ENCODE assay signal across 34 mouse cellular contexts in genomic region chr4:35154051-35154450, GRCm38 (mm10). TPM values are rescaled to one million over a fixed set of nuclear protein-coding genes. Genes with fewer than 3 reads are reported as not detected.
DNase-seq lines count a peak whose midpoint lies in the region; ATAC-seq lines count a peak whose summit lies in the region.
"Had no signal": no experiment of that assay in that cellular context is flagged by ENCODE, and none has a peak within 500 bp of the region (broad histone marks: within the 10 kb centered on the region; RNA-seq: fewer than 3 reads in every experiment).

No protein-coding gene starts in this region.

- no peak overlapping the region for H3K27ac ChIP-seq in heart, embryonic 10.5 days
- no peak overlapping the region for H3K27ac ChIP-seq in kidney, embryonic 16.5 days (ENCODE audit: low read length)
- no peak overlapping the region for H3K27ac ChIP-seq in neural tube, embryonic 15.5 days (replicated peaks)
- H3K27ac ChIP-seq in neural tube, embryonic 11.5 days (ENCODE audit: low read depth, low read length): no peak overlapping the region
- H3K27ac ChIP-seq: embryonic facial prominence, embryonic 15.5 days; forebrain, embryonic 13.5 days; hindbrain, embryonic 13.5 days; limb, embryonic 12.5 days; macrophage; midbrain, embryonic 15.5 days; neural tube, embryonic 13.5 days had no signal

- no peaks in the 10 kb centered on the region for H3K9me3 ChIP-seq in heart, embryonic 10.5 days
- no peaks in the 10 kb centered on the region for H3K9me3 ChIP-seq in kidney, embryonic 16.5 days (ENCODE audit: low read length)
- no peaks in the 10 kb centered on the region for H3K9me3 ChIP-seq in neural tube, embryonic 15.5 days (replicated peaks)
- H3K9me3 ChIP-seq in neural tube, embryonic 11.5 days (ENCODE audit: control insufficient read depth, low read length): no peaks in the 10 kb centered on the region
- H3K9me3 ChIP-seq: embryonic facial prominence, embryonic 15.5 days; forebrain, embryonic 13.5 days; G1E; heart, embryonic 12.5 days; hindbrain, embryonic 13.5 days; limb, embryonic 12.5 days; midbrain, embryonic 15.5 days; neural tube, embryonic 13.5 days had no signal

- H3K36me3 ChIP-seq in heart, embryonic 10.5 days: no peaks in the 10 kb centered on the region
- H3K36me3 ChIP-seq in kidney, embryonic 16.5 days (ENCODE audit: insufficient read depth, low read length): no peaks in the 10 kb centered on the region
- no peaks in the 10 kb centered on the region for H3K36me3 ChIP-seq in neural tube, embryonic 15.5 days
- H3K36me3 ChIP-seq in neural tube, embryonic 11.5 days (ENCODE audit: control insufficient read depth, insufficient read depth, low read length): no peaks in the 10 kb centered on the region
- H3K36me3 ChIP-seq: embryonic facial prominence, embryonic 15.5 days; G1E; heart, embryonic 12.5 days; hindbrain, embryonic 13.5 days; limb, embryonic 12.5 days; midbrain, embryonic 15.5 days; neural tube, embryonic 13.5 days had no signal

- H3K4me3 ChIP-seq in heart, embryonic 10.5 days: no peak overlapping the region
- no peak overlapping the region for H3K4me3 ChIP-seq in kidney, embryonic 16.5 days (ENCODE audit: low read length)
- no peak overlapping the region for H3K4me3 ChIP-seq in neural tube, embryonic 15.5 days (replicated peaks)
- no peak overlapping the region for H3K4me3 ChIP-seq in neural tube, embryonic 11.5 days (ENCODE audit: low read depth, low read length)
- H3K4me3 ChIP-seq: embryonic facial prominence, embryonic 15.5 days; forebrain, embryonic 13.5 days; heart, embryonic 12.5 days; hindbrain, embryonic 13.5 days; limb, embryonic 12.5 days; midbrain, embryonic 15.5 days; neural tube, embryonic 13.5 days had no signal

- H3K9ac ChIP-seq in kidney, embryonic 16.5 days (replicated peaks; ENCODE audit: low read length): no peak overlapping the region
- H3K9ac ChIP-seq in neural tube, embryonic 15.5 days (replicated peaks): no peak overlapping the region
- no peak overlapping the region for H3K9ac ChIP-seq in neural tube, embryonic 11.5 days (ENCODE audit: low read length)
- H3K9ac ChIP-seq: embryonic facial prominence, embryonic 15.5 days; forebrain, embryonic 13.5 days; heart, embryonic 12.5 days; hindbrain, embryonic 13.5 days; limb, embryonic 12.5 days; midbrain, embryonic 15.5 days; neural tube, embryonic 13.5 days had no signal

- H3K4me1 ChIP-seq in heart, embryonic 10.5 days: peaks cover 13% of the 10 kb centered on the region; the same call in 1 of the 2 replicates
- H3K4me1 ChIP-seq in kidney, embryonic 16.5 days (ENCODE audit: insufficient read depth, low read length): peaks cover 10% of the 10 kb centered on the region
- peaks cover 18% of the 10 kb centered on the region for H3K4me1 ChIP-seq in neural tube, embryonic 15.5 days
- peaks cover 10% of the 10 kb centered on the region; the same call in 1 of the 2 replicates for H3K4me1 ChIP-seq in neural tube, embryonic 11.5 days (ENCODE audit: control insufficient read depth, insufficient read depth, low read length)
- H3K4me1 ChIP-seq: heart, embryonic 12.5 days had no signal

- 60% methylated on average over 3 of the region's 3 CpGs for WGBS in heart, embryonic 10.5 days
- 25% methylated on average over 3 of the region's 3 CpGs for WGBS in kidney, embryonic 16.5 days
- WGBS in neural tube, embryonic 15.5 days: 22% methylated on average over 3 of the region's 3 CpGs
- WGBS in neural tube, embryonic 11.5 days: 5% methylated on average over 3 of the region's 3 CpGs

- no peak for ATAC-seq in kidney, embryonic 16.5 days (ENCODE audit: low FRiP score, low TSS enrichment)
- no peak for ATAC-seq in neural tube, embryonic 15.5 days (ENCODE audit: low FRiP score)
- no peak for ATAC-seq in neural tube, embryonic 11.5 days (ENCODE audit: insufficient read depth, low FRiP score, low TSS enrichment)
- ATAC-seq: forebrain, embryonic 13.5 days; midbrain, embryonic 15.5 days had no signal

- DNase-seq in heart, adult 11 months: peak; percentile 81
- DNase-seq in heart, embryonic 10.5 days (ENCODE audit: low spot score): no peak
- DNase-seq in kidney, postnatal 25 days: peak; percentile 19 to 68
- DNase-seq in neural tube, embryonic 10.5 days (ENCODE audit: extremely low spot score, low spot score): peak; percentile 48
- DNase-seq in neural tube, embryonic 11.5 days (ENCODE audit: low spot score): peak; percentile 19
- DNase-seq in left cerebral cortex, postnatal 14 days (ENCODE audit: low spot score in 2 of 2): no peak
- DNase-seq: adrenal gland, postnatal 10 days; cerebellum, adult 8-10 months; cerebellum, postnatal 25 days; gastrocnemius, postnatal 14 days; heart, adult 18-20 months; heart, postnatal 4 days; layer of hippocampus, adult 9-11 months; lung, postnatal 10 days; right cerebral cortex, postnatal 14 days; thymus, postnatal 14 days had no signal

- peaks cover 5% of the 10 kb centered on the region; the same call in 1 of the 2 replicates for H3K27me3 ChIP-seq in heart, embryonic 10.5 days (ENCODE audit: insufficient read depth, poor library complexity, severe bottlenecking)
- H3K27me3 ChIP-seq in kidney, embryonic 16.5 days (ENCODE audit: insufficient read depth, low read length): 0 out of 2 replicates have a peak, but pooled peaks cover 4% of the 10 kb centered on the region
- H3K27me3 ChIP-seq in neural tube, embryonic 15.5 days (replicated peaks): peaks cover 6% of the 10 kb centered on the region; the same call in 1 of the 2 replicates
- H3K27me3 ChIP-seq in neural tube, embryonic 11.5 days (ENCODE audit: control insufficient read depth, insufficient read depth, low read length): no peaks in the 10 kb centered on the region
- H3K27me3 ChIP-seq: limb, embryonic 12.5 days had no signal

- intact Hi-C loops in left cerebral cortex, postnatal 14 days (cut with DNase I): no loop called here

- H3K4me2 ChIP-seq in kidney, embryonic 16.5 days (replicated peaks; ENCODE audit: low read depth, low read length): no peak overlapping the region
- H3K4me2 ChIP-seq in neural tube, embryonic 15.5 days: no peak overlapping the region
- no peak overlapping the region for H3K4me2 ChIP-seq in neural tube, embryonic 11.5 days (ENCODE audit: low read depth)
- H3K4me2 ChIP-seq: embryonic facial prominence, embryonic 15.5 days; forebrain, embryonic 13.5 days; heart, embryonic 12.5 days; hindbrain, embryonic 13.5 days; limb, embryonic 12.5 days; midbrain, embryonic 15.5 days; neural tube, embryonic 13.5 days had no signal

RNA-seq across cellular contexts. Expression of gene Ifnk, which starts 2.2 kb away (rescaled TPM):
- 0.25 and 0.28 TPM in 2 replicates for polyA plus RNA-seq in heart, embryonic 10.5 days (2016; fragmentation: Nextera tagmentation; extraction: Ambion mirVana)
- polyA plus RNA-seq in kidney, embryonic 16.5 days (2015; fragmentation: Nextera tagmentation; extraction: Ambion mirVana): 0.27 and 0.30 TPM in 2 replicates
- not detected in 2 replicates for polyA plus RNA-seq in neural tube, embryonic 15.5 days (2015; fragmentation: Nextera tagmentation; extraction: Ambion mirVana)
- polyA plus RNA-seq in neural tube, embryonic 11.5 days (2014; fragmentation: Nextera tagmentation; extraction: Ambion mirVana): 0.42 and 0.50 TPM in 2 replicates
- total RNA-seq in left cerebral cortex, postnatal 14 days (2021): not detected
- total RNA-seq: adrenal gland, postnatal 10 days; G1E; gastrocnemius, postnatal 14 days; heart, adult 18-20 months; heart, postnatal 4 days; left cerebral cortex, adult 18-20 months; left cerebral cortex, postnatal 25 days; liver, adult 2 months; megakaryocyte-erythroid progenitor cell, adult 5-6 weeks had no signal
- polyA plus RNA-seq: embryonic facial prominence, embryonic 15.5 days; forebrain, embryonic 13.5 days; G1E; heart, embryonic 12.5 days; heart, postnatal 0 days; hindbrain, embryonic 13.5 days; liver, adult 2 months; macrophage; midbrain, embryonic 15.5 days; neural tube, embryonic 13.5 days; small intestine, adult 2 months; urinary bladder, adult 2 months had no signal

RNA-seq across cellular contexts. Expression of gene Mob3b, which starts 3.2 kb away (rescaled TPM):
- polyA plus RNA-seq in heart, embryonic 10.5 days (2016; fragmentation: Nextera tagmentation; extraction: Ambion mirVana): 4.8 and 7.2 TPM in 2 replicates
- polyA plus RNA-seq in kidney, embryonic 16.5 days (2015; fragmentation: Nextera tagmentation; extraction: Ambion mirVana): 14.7 and 17.2 TPM in 2 replicates
- 3.7 and 6.8 TPM in 2 replicates for polyA plus RNA-seq in neural tube, embryonic 15.5 days (2015; fragmentation: Nextera tagmentation; extraction: Ambion mirVana)
- polyA plus RNA-seq in neural tube, embryonic 11.5 days (2014; fragmentation: Nextera tagmentation; extraction: Ambion mirVana): 9.1 and 9.3 TPM in 2 replicates
- 1 to 10 TPM; 2.6 to 6.5 TPM for total RNA-seq in left cerebral cortex, postnatal 14 days (2021)
- polyA plus RNA-seq: G1E had no signal

Comparison
In these comparisons a context has a peak if more than half of its experiments do, and no peak if none do; other contexts are left out.
1. DNase-seq: peak in heart, adult 11 months (single experiment), kidney, postnatal 25 days (2 of 2), neural tube, embryonic 10.5 days (single experiment) and neural tube, embryonic 11.5 days (single experiment); none in heart, embryonic 10.5 days (single experiment) and left cerebral cortex, postnatal 14 days (0 of 2).